Mouse (Mus musculus): ENCODE data around the gene Gata2.

GRCm38 (mm10) chr6:88233996-88234395 is 40.3 kb downstream of the Gata2 start:
- TF ChIP-seq POLR2A (IDR thresholded peaks at IDR 0.05; ENCODE audit: insufficient read depth, low read length) (no peak), CTCF (IDR thresholded peaks at IDR 0.05; ENCODE audit: low read depth, low read length) (no peak)

Measured in ES-Bruce4 (cell line).